Comparison of ENCODE assay signal across 13 mouse cellular contexts in genomic region chr5:103514441-103514840, GRCm38 (mm10).
"Had no signal": no experiment of that assay in that cellular context is flagged by ENCODE, and none has a peak within 500 bp of the region (broad histone marks: within the 10 kb centered on the region; RNA-seq: fewer than 3 reads in every experiment).

No protein-coding gene starts in this region.

- H3K27me3 ChIP-seq: midbrain, embryonic 13.5 days; midbrain, embryonic 15.5 days; neural tube, embryonic 12.5 days; stomach, embryonic 15.5 days had no signal

- H3K27ac ChIP-seq: midbrain, embryonic 13.5 days; midbrain, embryonic 15.5 days; neural tube, embryonic 12.5 days; stomach, embryonic 15.5 days; stomach, postnatal 0 days had no signal

- H3K4me1 ChIP-seq: midbrain, embryonic 13.5 days; midbrain, embryonic 15.5 days; neural tube, embryonic 12.5 days had no signal

- H3K36me3 ChIP-seq: midbrain, embryonic 13.5 days; midbrain, embryonic 15.5 days; neural tube, embryonic 12.5 days; stomach, embryonic 15.5 days had no signal

- H3K4me3 ChIP-seq: megakaryocyte, embryonic 14.5 days; midbrain, embryonic 13.5 days; midbrain, embryonic 15.5 days; neural tube, embryonic 12.5 days; stomach, embryonic 15.5 days had no signal

- DNase-seq: lung, adult 18-20 months; lung, embryonic 14.5 days; lung, postnatal 10 days; lung, postnatal 4 days; thymus, adult 18-20 months; thymus, postnatal 14 days; thymus, postnatal 36 days had no signal
